ENCODE assay signal across 21 mouse cellular contexts in genomic region chr8:107397665-107398064, GRCm38 (mm10). TPM values are rescaled to one million over a fixed set of nuclear protein-coding genes. Genes with fewer than 3 reads are reported as not detected.
A peak's percentile ranks its signal among the peaks of the same experiment; 100 is the strongest.
DNase-seq lines count a peak whose midpoint lies in the region; ATAC-seq and TF ChIP-seq lines count a peak whose summit lies in the region.
"Had no signal": no experiment of that assay in that cellular context is flagged by ENCODE, and none has a peak within 500 bp of the region (broad histone marks: within the 10 kb centered on the region; RNA-seq: fewer than 3 reads in every experiment).

No protein-coding gene starts in this region.

- ATAC-seq in embryonic facial prominence, embryonic 11.5 days (replicated peaks; ENCODE audit: insufficient number of reproducible peaks, low FRiP score, low TSS enrichment, low read depth) = 0 out of 2 replicates have a peak, but pooled peaks have one; percentile 42
- no peak for ATAC-seq in limb, embryonic 15.5 days (ENCODE audit: insufficient number of reproducible peaks, low FRiP score, low TSS enrichment, low read depth)
- ATAC-seq: intestine, embryonic 15.5 days; midbrain, embryonic 13.5 days had no signal

- WGBS in embryonic facial prominence, embryonic 11.5 days = 23% methylated on average over 12 of the region's 12 CpGs
- WGBS in limb, embryonic 15.5 days = 12% methylated on average over 12 of the region's 12 CpGs

- H3K4me3 ChIP-seq in gastrocnemius, adult 2 months = no peak overlapping the region
- H3K4me3 ChIP-seq in embryonic facial prominence, embryonic 11.5 days (ENCODE audit: low read depth, low read length) = no peak overlapping the region
- H3K4me3 ChIP-seq in limb, embryonic 15.5 days = no peak overlapping the region
- H3K4me3 ChIP-seq: heart, embryonic 12.5 days; hindbrain, embryonic 15.5 days; intestine, embryonic 15.5 days; midbrain, embryonic 13.5 days; neural tube, embryonic 12.5 days had no signal

- 0 out of 2 replicates have a peak overlapping the region, but pooled peaks have one; percentile 8 for H3K27ac ChIP-seq in gastrocnemius, adult 2 months
- H3K27ac ChIP-seq in embryonic facial prominence, embryonic 11.5 days (replicated peaks; ENCODE audit: low read depth, low read length) = no peak overlapping the region
- H3K27ac ChIP-seq in limb, embryonic 15.5 days = 0 out of 2 replicates have a peak overlapping the region, but pooled peaks have one; percentile 38
- H3K27ac ChIP-seq: hindbrain, embryonic 15.5 days; intestine, embryonic 15.5 days; liver, embryonic 14.5 days; macrophage; midbrain, embryonic 13.5 days; neural tube, embryonic 12.5 days had no signal

- intact Hi-C loops in gastrocnemius, adult 2 months (cut with DNase I) = no loop called here
- intact Hi-C loops in gastrocnemius, postnatal 14 days (cut with DNase I; ENCODE audit: low total_unique reads) = no loop called here

- 0 out of 2 replicates have a peak, but pooled peaks cover 3% of the 10 kb centered on the region for H3K4me1 ChIP-seq in embryonic facial prominence, embryonic 11.5 days (ENCODE audit: control insufficient read depth, insufficient read depth, low read length)
- H3K4me1 ChIP-seq in limb, embryonic 15.5 days = peaks cover 46% of the 10 kb centered on the region

- H3K9me3 ChIP-seq in embryonic facial prominence, embryonic 11.5 days (replicated peaks; ENCODE audit: control insufficient read depth, low read length) = no peaks in the 10 kb centered on the region
- no peaks in the 10 kb centered on the region for H3K9me3 ChIP-seq in limb, embryonic 15.5 days
- H3K9me3 ChIP-seq: heart, embryonic 12.5 days; hindbrain, embryonic 15.5 days; intestine, embryonic 15.5 days; midbrain, embryonic 13.5 days; neural tube, embryonic 12.5 days had no signal

- H3K4me2 ChIP-seq in embryonic facial prominence, embryonic 11.5 days (ENCODE audit: low read depth, low read length) = no peak overlapping the region
- H3K4me2 ChIP-seq in limb, embryonic 15.5 days = no peak overlapping the region
- H3K4me2 ChIP-seq: heart, embryonic 12.5 days; hindbrain, embryonic 15.5 days; intestine, embryonic 15.5 days; midbrain, embryonic 13.5 days; neural tube, embryonic 12.5 days had no signal

- no peak for DNase-seq in gastrocnemius, adult 2 months
- DNase-seq in gastrocnemius, postnatal 4 days (ENCODE audit: low spot score in 2 of 2) = no peak
- DNase-seq in embryonic facial prominence, embryonic 11.5 days (ENCODE audit: low spot score) = peak; percentile 84
- peak; percentile 43 for DNase-seq in fat pad, adult 2 months (ENCODE audit: extremely low read depth, low read depth, low spot score)
- DNase-seq in gastrocnemius, postnatal 14 days = no peak
- DNase-seq in kidney, postnatal 4 days = no peak
- DNase-seq: adrenal gland, postnatal 25 days; cerebellum, adult 11 months; cerebellum, postnatal 10 days; gastrocnemius, postnatal 25 days; layer of hippocampus, postnatal 36 days; thymus, postnatal 4 days had no signal

- TF ChIP-seq CTCF in gastrocnemius, adult 2 months (IDR thresholded peaks at IDR 0.05) = no peak

- no peak overlapping the region for H3K9ac ChIP-seq in embryonic facial prominence, embryonic 11.5 days (replicated peaks; ENCODE audit: low read length)
- H3K9ac ChIP-seq in limb, embryonic 15.5 days = no peak overlapping the region
- H3K9ac ChIP-seq: heart, embryonic 12.5 days; hindbrain, embryonic 15.5 days; intestine, embryonic 15.5 days; liver, embryonic 14.5 days; midbrain, embryonic 13.5 days; neural tube, embryonic 12.5 days had no signal

- no peaks in the 10 kb centered on the region for H3K27me3 ChIP-seq in embryonic facial prominence, embryonic 11.5 days (ENCODE audit: control insufficient read depth, insufficient read depth, low read length)
- no peaks in the 10 kb centered on the region for H3K27me3 ChIP-seq in limb, embryonic 15.5 days
- H3K27me3 ChIP-seq: CH12.LX; heart, embryonic 12.5 days; hindbrain, embryonic 15.5 days; intestine, embryonic 15.5 days; midbrain, embryonic 13.5 days; neural tube, embryonic 12.5 days had no signal

- H3K36me3 ChIP-seq in embryonic facial prominence, embryonic 11.5 days (replicated peaks; ENCODE audit: control insufficient read depth, insufficient read depth, low read depth, low read length) = no peaks in the 10 kb centered on the region
- H3K36me3 ChIP-seq in limb, embryonic 15.5 days = no peaks in the 10 kb centered on the region
- H3K36me3 ChIP-seq: heart, embryonic 12.5 days; hindbrain, embryonic 15.5 days; intestine, embryonic 15.5 days; midbrain, embryonic 13.5 days; neural tube, embryonic 12.5 days had no signal

RNA-seq across cellular contexts. Expression of gene Nqo1, which starts 5.3 kb away (rescaled TPM):
- total RNA-seq in gastrocnemius, adult 2 months (2021) = 10 to 100 TPM; 25.5 to 30.5 TPM
- 1 to 10 TPM; 2.6 to 2.9 TPM for total RNA-seq in gastrocnemius, postnatal 4 days (2021)
- 13.8 and 15.0 TPM in 2 replicates for polyA plus RNA-seq in embryonic facial prominence, embryonic 11.5 days (2014; fragmentation: Nextera tagmentation; extraction: Ambion mirVana)
- 14.6 and 16.5 TPM in 2 replicates for polyA plus RNA-seq in limb, embryonic 15.5 days (2015; fragmentation: Nextera tagmentation; extraction: Ambion mirVana)
- total RNA-seq in gastrocnemius, postnatal 14 days (2021) = 1 to 10 TPM; 3.9 to 4.5 TPM

RNA-seq across cellular contexts. Expression of gene Nob1, which starts 27.2 kb away (rescaled TPM):
- total RNA-seq in gastrocnemius, adult 2 months (2021) = 10 to 100 TPM; 25.5 to 26.1 TPM
- total RNA-seq in gastrocnemius, postnatal 4 days (2021) = 10 to 100 TPM; 25.8 to 30.0 TPM
- 81.9 and 82.4 TPM in 2 replicates for polyA plus RNA-seq in embryonic facial prominence, embryonic 11.5 days (2014; fragmentation: Nextera tagmentation; extraction: Ambion mirVana)
- 78.5 and 84.8 TPM in 2 replicates for polyA plus RNA-seq in limb, embryonic 15.5 days (2015; fragmentation: Nextera tagmentation; extraction: Ambion mirVana)
- total RNA-seq in gastrocnemius, postnatal 14 days (2021) = 10 to 100 TPM; 17.4 to 18.6 TPM

RNA-seq across cellular contexts. Expression of gene Wwp2, which starts 38.5 kb away (rescaled TPM):
- total RNA-seq in gastrocnemius, adult 2 months (2021) = 10 to 100 TPM; 15.0 to 16.9 TPM
- total RNA-seq in gastrocnemius, postnatal 4 days (2021) = 10 to 100 TPM; 26.0 to 28.6 TPM
- polyA plus RNA-seq in embryonic facial prominence, embryonic 11.5 days (2014; fragmentation: Nextera tagmentation; extraction: Ambion mirVana) = 66.0 and 74.6 TPM in 2 replicates
- polyA plus RNA-seq in limb, embryonic 15.5 days (2015; fragmentation: Nextera tagmentation; extraction: Ambion mirVana) = 114 and 119 TPM in 2 replicates
- 10 to 100 TPM; 13.1 to 13.9 TPM for total RNA-seq in gastrocnemius, postnatal 14 days (2021)

Comparison
In these comparisons a context has a peak if more than half of its experiments do, and no peak if none do; other contexts are left out.
1. RNA of gene Nqo1, which starts 5.3 kb away (total RNA-seq): 25.5 to 30.5 TPM in gastrocnemius, adult 2 months; 3.9 to 4.5 TPM in gastrocnemius, postnatal 14 days and 2.6 to 2.9 TPM in gastrocnemius, postnatal 4 days; every median in the first group is over 4 times any median in the second.
2. DNase-seq: peak in embryonic facial prominence, embryonic 11.5 days (single experiment) and fat pad, adult 2 months (single experiment); none in gastrocnemius, adult 2 months (single experiment), gastrocnemius, postnatal 4 days (0 of 2), gastrocnemius, postnatal 14 days (single experiment) and kidney, postnatal 4 days (0 of 2).